Mouse (Mus musculus) telencephalon, adult 2 months (tissue): ENCODE measurements around the gene Cmtm6.

Experiments used
- DNase-seq: peaks from one replicate; pipeline ENCODE4 v3.0.0-alpha.2; 2011; ENCODE audit warnings: low read depth, low spot score

The Cmtm6 gene

DNA sequence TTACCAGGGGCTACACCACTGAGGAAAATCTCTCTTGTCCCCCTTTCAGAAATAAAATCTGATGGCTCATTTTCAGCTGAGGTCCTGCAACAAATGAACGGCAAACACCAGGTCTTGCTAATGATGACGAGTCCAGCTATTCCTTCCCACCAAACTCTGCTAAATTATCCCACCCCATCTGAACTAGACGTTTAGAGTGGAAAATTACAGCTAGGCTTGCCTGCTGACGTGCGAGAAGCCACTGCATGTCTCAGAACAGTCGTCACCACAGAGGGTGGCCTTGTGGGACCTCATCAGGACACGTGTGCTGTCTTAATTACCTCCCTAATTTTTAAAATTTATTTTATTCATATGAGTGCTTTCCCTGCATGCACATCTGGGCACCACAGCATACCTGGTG, 40.6 kb downstream of the Cmtm6 start:
- DNase-seq, result no peak

DNA sequence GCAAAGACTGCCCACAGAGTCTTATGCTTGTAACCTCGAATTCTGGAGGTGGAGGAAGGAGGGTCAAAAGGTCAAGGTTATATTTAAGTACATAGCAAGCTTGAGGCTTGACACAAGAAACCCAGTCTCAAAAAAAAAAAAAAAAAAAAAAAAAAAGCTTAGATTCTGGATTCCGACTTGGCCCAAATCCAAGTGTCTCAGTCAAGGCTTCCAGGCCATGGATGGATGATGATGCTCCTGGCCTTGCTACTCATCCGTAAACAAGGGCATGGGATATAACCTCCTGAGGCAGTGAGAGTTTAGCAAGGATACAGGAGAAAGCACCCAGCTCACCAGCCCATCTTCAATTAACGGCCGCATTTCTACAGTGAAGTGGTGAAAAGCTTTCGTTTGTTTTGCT, 43.7 kb downstream of the Cmtm6 start:
- DNase-seq, result no peak

DNA sequence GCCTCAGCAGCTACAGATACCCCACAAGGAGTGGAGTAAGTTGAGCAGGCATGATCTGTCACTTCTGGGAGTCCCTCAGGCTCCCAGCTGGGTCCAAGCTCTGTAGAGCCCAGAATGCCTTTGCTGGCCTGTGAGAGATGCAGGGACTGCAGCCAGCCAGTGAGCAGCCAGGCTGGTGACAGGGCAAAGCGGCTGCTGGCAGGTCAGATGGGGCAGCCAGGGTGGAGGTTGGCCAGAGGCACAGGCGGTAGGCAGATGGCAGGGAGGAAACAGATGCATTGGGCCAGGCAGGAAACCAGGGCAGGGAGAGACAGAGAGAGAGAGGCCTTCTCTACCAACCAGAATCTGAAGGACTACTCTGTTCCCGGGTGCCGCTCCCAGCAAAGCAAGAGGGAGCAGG, 44.4 kb downstream of the Cmtm6 start:
- no peak for DNase-seq

DNA sequence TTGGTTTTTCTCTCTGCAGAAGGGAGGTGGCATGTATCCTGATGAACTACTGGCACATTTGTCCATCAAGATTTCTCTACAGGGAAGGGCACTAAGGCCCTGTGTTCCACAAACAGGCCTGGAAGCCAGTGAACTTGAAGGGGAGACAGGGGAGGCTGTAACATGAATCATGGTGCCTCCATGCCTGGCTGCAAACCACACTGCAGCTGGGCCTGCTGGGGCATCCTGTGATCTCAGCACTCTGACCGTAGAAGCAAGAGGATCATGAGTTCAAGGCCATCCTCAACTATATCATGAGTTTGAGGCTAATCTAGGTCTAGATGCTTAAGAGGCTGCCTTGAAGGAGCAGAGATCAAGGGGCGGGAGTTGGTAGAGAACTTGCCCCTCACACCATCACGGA, 45.4 kb downstream of the Cmtm6 start:
- no peak for DNase-seq

DNA sequence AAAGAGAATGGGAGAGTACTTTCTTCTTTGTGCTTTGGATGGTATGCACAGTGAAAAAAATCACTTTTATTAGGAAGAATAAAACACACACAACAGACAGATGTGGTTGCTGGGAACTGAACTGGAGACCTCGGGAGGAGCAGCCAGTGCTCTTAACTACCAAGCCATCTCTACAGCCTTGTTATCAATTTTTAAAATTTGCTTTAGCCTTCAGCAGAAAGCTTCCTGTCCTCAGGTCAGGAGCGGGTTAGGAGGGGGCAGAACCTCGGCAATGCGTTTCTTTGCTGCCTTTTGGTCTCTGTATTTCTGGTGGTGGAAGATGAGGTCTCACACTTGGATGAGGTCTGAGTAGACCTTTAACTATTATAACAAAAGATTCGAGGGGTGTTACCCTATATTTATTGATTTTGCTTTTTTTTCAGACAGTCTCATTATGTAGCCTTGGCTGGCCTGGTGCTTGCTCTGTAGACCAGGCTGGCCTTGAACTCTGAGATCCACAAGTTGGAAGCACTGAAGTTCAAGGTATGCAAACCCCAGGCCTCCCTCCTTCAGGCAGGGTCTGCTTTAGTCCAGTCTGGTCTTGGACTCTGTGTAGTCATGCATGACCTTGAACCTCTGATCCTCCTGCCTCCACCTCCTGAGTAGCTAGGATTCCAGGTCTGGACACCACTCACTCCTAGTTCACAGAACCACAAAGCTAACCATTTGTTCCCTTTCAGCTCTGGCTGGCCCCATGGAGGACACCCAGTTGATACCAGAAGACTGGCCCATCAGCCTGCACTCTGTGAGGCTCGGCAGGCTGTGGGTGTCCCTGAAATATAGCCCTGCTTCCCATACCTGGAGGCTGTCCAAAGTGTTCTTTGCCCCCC, 46.5 kb downstream of the Cmtm6 start:
- DNase-seq, result no peak

DNA sequence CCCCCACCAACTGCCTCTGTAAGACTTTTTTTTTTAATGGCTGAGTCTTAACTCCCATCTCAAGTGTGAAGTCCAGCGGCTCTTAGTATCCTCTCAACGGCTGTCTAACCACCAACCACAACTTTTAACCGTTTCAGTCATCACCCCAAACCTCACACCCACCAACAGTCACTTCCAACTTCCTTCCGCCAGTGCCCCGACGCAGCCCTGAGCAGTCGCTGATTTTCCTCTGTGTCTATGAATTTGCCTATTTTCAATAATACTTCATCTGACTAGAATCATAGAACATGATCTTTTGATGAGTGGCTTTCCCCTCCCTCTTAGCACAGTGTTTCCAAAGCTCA, 47.1 kb downstream of the Cmtm6 start:
- DNase-seq, result no peak

DNA sequence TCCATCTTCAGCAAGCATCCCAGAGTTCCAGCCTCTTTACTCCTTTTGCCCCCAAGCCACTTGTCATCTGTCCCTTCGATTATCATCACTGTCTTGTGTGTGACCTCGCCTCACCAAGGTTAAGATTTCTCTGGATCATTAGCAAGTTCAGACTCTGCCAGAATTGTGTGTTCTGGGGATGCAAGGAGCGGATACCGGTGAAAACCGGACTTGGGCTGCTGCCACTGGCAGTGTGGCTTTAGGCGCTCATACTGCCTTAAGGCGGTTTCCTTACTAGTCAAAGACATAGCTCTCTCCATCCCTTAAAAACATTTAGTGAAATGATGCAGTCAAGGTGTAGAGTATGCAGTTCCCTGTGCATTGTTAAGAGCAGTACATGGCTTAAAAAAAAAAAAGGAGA, 48.0 kb downstream of the Cmtm6 start:
- no peak for DNase-seq

DNA sequence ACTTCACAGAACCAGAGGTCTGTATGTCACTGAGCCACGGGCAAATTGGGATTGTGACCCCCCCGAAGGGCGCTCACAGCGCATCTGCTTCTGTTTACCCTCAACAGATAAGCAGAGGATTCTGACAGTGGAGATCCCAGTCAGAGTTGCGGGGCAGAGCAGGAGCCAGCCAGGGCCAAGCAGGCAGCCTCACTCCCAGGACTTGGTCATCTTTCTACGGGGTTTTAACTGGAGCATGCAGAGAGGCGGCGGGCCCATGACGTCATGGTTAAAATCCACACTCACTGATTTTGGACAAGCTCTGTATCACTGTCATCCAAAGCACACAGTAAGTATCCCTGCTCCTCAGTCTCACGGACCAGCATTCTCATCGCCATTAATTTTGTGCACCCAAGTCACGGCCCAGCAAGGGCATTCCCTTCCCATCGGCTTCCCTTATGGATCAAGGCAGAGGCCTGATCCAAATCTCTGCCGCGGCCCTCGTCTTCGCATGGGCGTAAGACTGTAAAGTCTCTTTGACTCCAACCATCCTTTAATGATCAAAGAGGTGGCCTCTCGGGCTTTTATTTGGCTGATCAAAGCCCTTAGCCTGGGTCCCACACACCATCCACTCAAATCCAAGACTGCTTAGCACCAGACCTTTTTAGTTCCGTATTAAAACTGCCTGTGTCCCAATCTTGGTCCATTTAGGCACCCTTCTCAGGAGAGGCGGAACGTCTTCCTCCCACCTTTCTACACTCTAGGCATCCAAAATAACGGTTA, 49.2 kb downstream of the Cmtm6 start:
- no peak for DNase-seq

DNA sequence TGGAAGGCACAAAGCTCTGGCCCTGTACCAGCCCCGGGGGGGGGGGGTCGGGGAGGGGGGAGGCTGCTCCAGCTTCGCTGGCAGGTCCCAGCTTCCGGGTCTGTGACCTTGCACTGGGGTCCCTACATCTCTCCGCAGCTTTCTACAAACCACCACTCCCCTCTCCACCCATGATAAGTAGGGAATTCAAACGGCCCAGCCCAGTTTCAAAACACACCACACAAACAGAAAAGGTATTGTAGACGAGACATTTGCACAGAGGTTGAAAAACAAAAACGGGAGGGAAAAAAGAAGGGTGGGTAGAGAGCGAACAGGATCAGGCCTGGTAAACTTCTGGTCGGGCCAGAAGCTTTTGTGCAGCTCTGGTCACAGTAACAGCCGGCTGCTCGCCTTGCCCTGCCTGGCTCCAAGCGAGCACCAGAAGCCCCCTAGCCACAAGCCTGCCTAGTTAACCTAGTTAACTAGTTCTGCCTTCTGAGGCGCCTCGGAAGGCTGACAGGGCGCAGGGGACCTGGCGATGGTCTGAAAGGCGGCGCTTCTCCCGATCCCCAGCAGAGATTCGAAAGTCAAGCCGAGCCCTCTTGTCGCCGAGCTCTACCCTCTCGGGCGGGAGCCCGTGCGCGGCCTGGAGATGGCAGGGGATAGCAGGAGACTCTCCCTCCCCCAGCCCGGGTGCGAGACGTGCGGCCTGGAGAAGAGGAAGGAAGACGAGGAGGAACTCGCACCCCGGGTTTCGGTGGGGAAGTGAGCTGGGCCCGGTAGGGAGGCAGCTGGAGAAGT, 50.0 kb downstream of the Cmtm6 start:
- no peak for DNase-seq

DNA sequence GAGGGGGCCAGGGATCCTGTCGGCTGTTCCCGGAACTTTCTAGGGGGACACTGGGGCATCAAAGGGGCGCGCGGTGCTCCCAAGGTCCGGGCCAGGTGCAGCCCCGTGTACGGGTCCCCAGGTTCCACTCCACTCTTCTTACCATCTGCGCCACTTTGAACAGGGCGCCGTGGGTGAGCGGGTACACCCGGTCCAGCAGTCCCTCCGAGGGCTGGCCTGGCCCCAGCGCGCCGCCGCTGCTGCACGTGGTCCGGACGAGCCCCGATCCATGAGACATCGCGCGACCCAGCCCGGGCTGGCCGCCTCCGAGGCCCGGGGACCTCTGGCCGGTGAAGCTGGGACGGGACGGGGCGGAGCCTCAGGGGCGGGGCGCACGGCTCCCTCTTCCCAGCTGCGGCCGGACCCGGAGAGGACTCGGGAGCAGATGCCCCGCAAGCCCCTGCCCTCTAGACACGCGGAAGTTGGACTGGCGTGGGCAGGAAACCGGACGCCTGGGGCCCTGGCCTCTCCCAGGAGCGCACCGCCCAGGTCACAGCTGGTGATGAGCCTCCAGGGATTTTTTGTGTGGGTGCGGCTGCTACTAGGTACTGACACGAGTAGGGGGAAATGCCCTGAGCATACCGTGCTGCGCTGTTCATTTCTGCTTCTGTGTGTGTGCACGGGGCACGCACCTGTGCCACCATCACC, 50.8 kb downstream of the Cmtm6 start, which contains the start of gene Cmtm7:
TSS of gene Cmtm7 (minus strand) at position 331 of the 687 bp plus-strand sequence.
- DNase-seq, result no peak

DNA sequence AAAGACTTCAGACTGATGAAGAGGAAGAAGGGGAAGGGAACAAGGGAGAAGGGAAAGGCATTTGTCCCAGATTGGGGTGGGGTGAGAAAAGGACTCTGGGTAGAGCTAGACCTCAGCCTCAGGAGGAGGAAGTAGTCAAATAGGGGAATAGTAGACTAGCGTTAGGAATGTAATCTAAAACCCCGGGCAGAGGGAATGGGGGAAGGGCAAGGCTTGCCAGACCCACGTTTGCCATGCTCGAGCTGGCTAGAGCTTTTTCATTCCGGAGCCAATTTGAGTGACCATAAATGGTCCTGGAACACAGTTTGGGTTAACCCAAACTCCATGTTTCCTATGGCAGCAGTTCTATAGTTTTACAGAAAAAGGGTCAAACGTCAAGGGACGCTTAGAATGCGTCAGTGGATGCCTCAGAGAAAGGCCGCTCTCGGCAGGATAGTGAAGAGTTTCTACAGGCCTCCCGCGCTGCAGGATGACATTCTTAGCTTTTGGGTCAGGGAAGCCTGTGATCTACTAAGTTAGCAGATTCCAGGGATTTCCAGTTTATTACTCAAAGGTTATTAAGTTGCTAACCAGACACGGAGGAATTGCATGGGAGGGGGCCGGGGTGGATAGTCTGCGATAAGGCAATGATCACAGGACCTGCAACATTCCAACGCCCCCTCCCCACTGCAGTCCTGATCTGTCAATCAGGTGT, 54.7 kb downstream of the Cmtm6 start:
- no peak for DNase-seq

DNA sequence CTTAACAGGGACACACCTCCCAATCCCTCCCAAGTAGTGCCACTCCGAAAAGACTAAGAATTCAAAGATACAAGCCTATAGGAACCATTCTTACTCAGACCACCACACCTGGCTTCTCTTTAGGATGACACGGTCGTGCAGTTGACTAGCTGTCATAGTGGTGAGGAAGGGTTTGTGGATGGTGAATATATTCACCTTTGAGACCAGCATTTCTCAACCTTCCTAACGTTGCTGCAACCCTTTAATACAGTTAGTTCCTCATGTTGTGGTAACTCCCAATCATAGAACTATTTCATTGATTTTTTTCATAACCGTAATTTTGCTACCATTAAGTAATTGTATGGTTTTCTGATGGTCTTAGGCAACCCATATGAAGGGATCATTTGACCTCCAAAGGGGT, 56.2 kb downstream of the Cmtm6 start:
- DNase-seq, result no peak

DNA sequence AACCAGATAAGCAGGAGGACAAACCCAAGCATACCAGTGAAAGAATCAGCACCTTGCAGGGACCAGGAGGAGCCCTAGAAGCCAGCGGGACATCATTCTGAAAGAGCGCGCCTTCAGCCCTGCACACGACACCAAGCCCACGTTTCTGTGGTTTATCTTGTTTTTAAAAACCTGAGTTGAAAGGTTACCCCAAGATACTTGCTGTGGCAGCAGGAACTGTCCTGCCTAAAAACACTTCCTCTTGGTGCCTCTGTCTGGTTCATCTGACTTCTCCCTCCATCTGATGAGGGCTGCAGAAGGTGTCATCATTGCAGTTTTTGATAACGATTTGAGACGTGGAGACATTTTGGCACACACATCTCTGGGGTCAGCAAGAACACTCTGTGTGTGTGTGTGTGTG, 56.8 kb downstream of the Cmtm6 start:
- DNase-seq, result no peak

DNA sequence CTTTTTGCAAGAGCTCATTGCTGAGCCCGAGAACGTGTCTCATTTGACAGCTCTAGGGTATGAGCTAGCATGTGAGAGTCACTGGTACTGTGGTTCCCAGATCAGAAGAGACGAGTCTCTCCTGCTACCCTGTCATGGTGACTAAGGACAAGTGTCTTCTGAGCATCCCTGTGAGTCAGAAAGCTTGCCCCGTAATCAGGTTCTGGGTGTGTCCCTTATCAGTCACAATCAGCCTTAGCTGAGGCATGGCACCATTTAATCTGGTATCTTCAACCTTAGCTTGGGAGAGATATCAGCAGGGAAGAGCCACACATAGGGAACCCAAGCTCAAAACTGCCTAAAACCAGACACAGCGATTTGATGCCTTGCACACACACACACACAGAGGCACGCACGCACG, 57.8 kb downstream of the Cmtm6 start:
- no peak for DNase-seq

DNA sequence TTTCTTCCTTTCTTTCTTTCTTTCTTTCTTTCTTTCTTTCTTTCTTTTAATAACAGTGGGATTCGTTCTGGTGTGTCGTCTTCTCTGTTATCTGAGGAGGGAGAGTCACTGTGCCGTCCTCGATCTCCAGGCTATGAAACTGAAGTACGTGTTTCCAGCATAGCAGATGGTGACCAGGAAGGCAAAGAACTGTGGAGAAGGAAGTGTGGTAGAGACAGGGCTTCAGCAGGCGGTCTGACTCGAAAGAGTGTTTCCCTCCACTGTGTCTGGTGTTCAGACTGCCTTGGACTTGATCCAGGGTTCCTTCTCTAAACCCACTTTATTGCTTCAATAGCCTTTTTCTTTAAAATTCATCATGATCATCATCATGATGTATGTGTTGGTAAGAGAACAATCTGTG, 58.6 kb downstream of the Cmtm6 start:
- DNase-seq, result no peak

DNA sequence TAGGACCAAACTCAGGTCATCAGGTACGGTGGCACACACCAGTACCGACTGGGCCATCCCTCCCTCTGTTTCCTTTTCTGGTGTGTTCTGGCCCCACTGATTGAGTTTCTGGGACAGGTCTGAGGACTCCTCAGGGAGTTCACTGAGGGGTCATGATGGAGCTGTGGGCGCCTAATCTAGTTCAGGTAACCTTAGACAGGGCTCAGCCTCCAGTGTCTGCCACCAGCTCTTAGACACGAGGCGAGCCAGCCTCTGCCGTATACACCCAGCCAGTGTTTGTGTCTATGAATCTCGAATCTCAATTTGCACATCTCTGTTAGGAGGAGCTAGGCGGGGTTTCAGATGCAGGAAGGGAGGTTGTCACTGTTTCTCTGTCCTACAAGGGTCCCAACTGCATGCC, 59.1 kb downstream of the Cmtm6 start:
- no peak for DNase-seq

DNA sequence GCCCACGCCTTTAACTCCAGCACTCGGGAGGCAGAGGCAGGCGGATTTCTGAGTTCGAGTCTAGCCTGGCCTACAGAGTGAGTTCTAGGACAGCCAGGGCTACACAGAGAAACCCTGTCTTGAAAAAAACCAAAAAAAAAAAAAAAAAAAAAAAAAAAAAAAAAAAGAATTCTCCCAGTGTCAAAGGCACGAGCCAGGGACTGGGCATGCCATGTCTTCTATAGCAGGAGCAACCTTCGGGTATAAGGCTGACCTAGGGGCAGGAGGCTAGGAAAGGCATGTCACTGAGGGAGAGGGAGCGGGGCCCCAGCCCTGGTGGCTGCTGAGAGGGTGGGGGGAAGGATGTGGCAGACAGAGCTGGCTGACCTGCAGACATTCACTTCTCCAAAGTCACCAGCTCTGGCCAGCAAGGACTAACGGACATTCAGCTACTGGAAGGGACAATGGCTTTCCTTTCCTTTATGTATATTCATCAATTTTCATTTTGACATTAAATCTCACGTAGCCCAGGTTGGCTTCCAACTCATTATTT, 62.9 kb downstream of the Cmtm6 start:
- DNase-seq, result no peak

DNA sequence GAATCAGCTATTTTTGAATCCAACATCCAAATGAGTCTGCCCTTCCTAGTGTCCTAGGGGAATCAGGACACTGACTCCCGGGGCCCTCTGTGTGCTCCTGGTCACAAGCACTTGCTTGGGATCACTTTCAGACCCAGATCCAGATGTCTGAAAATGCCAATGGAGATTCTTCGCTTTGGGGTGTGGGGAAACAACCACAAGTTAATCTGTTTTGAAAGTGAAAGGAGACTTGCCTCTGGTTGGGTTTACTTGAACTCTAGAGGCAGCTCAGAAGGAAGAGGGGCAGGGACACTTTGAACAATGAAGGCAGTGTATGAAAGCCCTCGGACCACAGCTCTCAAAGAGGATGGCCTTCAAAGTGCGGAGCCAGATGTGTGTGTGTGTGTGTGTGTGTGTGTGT, 63.6 kb downstream of the Cmtm6 start:
- DNase-seq, result no peak

DNA sequence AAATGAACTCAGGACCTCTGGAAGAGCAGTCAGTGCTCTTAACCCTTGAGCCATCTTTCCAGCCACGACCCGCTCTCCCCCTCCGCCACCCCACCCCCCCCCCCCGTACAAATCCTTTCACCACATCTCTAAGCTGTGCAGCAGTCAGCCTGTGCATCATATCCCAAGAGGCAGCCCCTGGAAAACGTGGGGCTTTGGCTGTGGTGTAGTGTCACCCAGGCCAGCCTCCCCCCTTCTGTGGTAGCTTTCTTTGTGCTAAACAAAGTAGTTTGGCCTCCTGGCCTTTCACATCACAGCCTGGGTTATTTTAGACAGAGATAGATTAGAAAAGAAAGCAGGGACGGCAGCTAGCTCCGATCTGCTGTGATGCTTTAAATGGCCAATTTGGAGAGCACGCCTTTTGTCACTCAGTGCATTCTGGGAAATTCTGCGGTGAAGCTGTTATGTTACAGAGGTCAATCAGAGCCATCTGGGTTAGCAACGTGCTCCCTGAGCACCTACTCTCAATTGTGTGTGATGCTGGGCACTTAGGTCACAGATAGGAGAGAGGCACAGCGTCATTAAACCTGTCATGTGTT, 65.6 kb downstream of the Cmtm6 start:
- DNase-seq, result no peak

DNA sequence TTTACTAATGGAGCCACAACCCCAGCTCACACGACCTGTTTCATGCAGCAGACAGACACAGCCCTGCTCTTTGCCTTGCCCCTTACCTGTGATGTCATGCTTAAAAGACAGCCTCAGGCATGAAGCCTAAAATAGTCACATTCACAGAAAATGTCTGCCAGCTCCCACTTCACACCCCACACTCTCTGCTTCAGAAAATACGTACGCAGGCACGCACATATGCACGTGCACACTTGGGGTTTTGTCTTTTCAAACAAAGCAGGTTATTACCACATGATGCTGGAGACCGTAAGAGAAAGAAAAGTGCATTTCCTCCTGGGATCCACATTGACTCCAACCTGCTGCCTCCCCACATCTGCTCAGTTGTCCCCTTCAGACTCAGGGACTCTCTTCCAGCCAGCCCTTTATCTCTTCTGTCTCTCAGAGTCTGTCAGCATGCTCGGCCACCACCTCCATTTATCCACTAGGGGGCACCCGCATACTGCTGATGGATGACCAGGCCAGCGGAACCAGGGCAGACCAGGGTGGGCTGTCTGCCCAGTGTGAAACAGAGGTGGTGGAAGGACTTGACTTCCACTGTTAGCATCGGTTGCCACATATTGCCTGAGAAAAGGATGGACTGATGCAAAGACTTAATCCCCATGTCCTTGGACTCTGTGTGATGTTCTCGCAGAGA, 66.6 kb downstream of the Cmtm6 start:
- DNase-seq, result no peak
